Mouse (Mus musculus) forebrain, embryonic 13.5 days (tissue): ENCODE data around the gene 6030468B19Rik. TPM values are rescaled to one million over a fixed set of nuclear protein-coding genes. Genes with fewer than 3 reads are reported as not detected.

Source experiments
- ATAC-seq: fragments of 200-750 bp; cut with Nextera tagmentation; 2 replicates; pipeline ENCODE4 v1.8.0; 2017
- H3K27ac ChIP-seq: fragments of 300-500 bp; sonication (generic); 2 replicates; pipeline ENCODE4 v1.5.1; 2015; ENCODE audit warnings: inconsistent platforms, mild to moderate bottlenecking, moderate library complexity
- H3K27me3 ChIP-seq: fragments of 300-500 bp; sonication (generic); 2 replicates; pipeline ENCODE4 v1.6.1; 2015; ENCODE audit warnings: mild to moderate bottlenecking, inconsistent platforms
- H3K36me3 ChIP-seq: fragments of 300-500 bp; sonication (generic); 2 replicates; pipeline ENCODE4 v1.6.1; 2015; ENCODE audit warnings: mild to moderate bottlenecking, inconsistent platforms; ENCODE audit not compliant: poor library complexity, severe bottlenecking
- H3K4me1 ChIP-seq: fragments of 300-500 bp; sonication (generic); 2 replicates; pipeline ENCODE4 v1.6.1; 2015; ENCODE audit warnings: inconsistent platforms
- H3K4me2 ChIP-seq: fragments of 300-500 bp; sonication (generic); 2 replicates; pipeline ENCODE4 v1.6.1; 2015; ENCODE audit warnings: inconsistent platforms, mild to moderate bottlenecking, moderate library complexity
- H3K4me3 ChIP-seq: fragments of 300-500 bp; sonication (generic); 2 replicates; pipeline ENCODE4 v1.5.1; 2015; ENCODE audit warnings: mild to moderate bottlenecking, inconsistent platforms
- H3K9ac ChIP-seq: fragments of 300-500 bp; sonication (generic); 2 replicates; pipeline ENCODE4 v1.6.1; 2015; ENCODE audit warnings: mild to moderate bottlenecking, inconsistent platforms
- H3K9me3 ChIP-seq: fragments of 300-500 bp; sonication (generic); replicated peaks from 2 replicates; pipeline ENCODE4 v1.6.1; 2016; ENCODE audit warnings: inconsistent platforms
- WGBS: fragments of 180-500 bp; shearing (Covaris S2); methylation state at CpG from one replicate; pipeline ENCODE4 v1.1.7; 2015; 5-methylcytosine and 5-hydroxymethylcytosine counted together
- polyA plus RNA-seq: library from polyadenylated mRNA; unstranded; fragments of >200 nt; fragmentation: Nextera tagmentation; extraction: Ambion mirVana; gene quantifications from 2 replicates; pipeline ENCODE4 v1.2.1, GENCODE M21; 2015

Gene 6030468B19Rik
- polyA plus RNA-seq, 1 experiment from 2014 or later, result not detected

GRCm38 (mm10) chr11:117768725-117769682 lies 28.5 kb upstream of the 6030468B19Rik start:
- H3K27ac ChIP-seq, result peak overlapping the region; percentile 28; the same call in 1 of the 2 replicates

GRCm38 (mm10) chr11:117769683-117770047 lies 27.8 kb upstream of the 6030468B19Rik start:
- 0 out of 2 replicates have a peak, but pooled peaks have one; percentile 14 for ATAC-seq
- 69% methylated on average over 7 of the region's 7 CpGs for WGBS
- H3K27me3 ChIP-seq, result no peaks in the 10 kb centered on the region
- H3K9me3 ChIP-seq, result no peaks in the 10 kb centered on the region
- no peak overlapping the region for H3K9ac ChIP-seq
- H3K4me1 ChIP-seq, result peaks cover 16% of the 10 kb centered on the region
- H3K4me2 ChIP-seq, result no peak overlapping the region
- H3K4me3 ChIP-seq, result no peak overlapping the region
- peak overlapping the region; percentile 28; the same call in 1 of the 2 replicates for H3K27ac ChIP-seq
- peaks cover 23% of the 10 kb centered on the region for H3K36me3 ChIP-seq

More at GRCm38 (mm10) chr11:117768725-117769682, 28.5 kb upstream of the 6030468B19Rik start:
- no peaks in the 10 kb centered on the region for H3K9me3 ChIP-seq
- no peaks in the 10 kb centered on the region for H3K27me3 ChIP-seq
- H3K4me1 ChIP-seq, result peaks cover 16% of the 10 kb centered on the region
- no peak for ATAC-seq
- H3K9ac ChIP-seq, result no peak overlapping the region; the same call in 1 of the 2 replicates
- no peak overlapping the region for H3K4me2 ChIP-seq
- WGBS, result 78% methylated on average over 20 of the region's 20 CpGs
- no peak overlapping the region for H3K4me3 ChIP-seq
- H3K36me3 ChIP-seq, result peaks cover 29% of the 10 kb centered on the region

GRCm38 (mm10) chr11:117770407-117770806 lies 27.1 kb upstream of the 6030468B19Rik start:
- Histone ChIP-seq H3K9ac (no peak overlapping the region), H3K4me2 (no peak overlapping the region), H3K36me3 (peaks cover 15% of the 10 kb centered on the region), H3K4me3 (no peak overlapping the region), H3K27me3 (no peaks in the 10 kb centered on the region), H3K9me3 (no peaks in the 10 kb centered on the region), H3K4me1 (peaks cover 16% of the 10 kb centered on the region), H3K27ac (no peak overlapping the region)
- no peak for ATAC-seq
- 83% methylated on average over 10 of the region's 10 CpGs for WGBS

- H3K9me3 ChIP-seq, result no peaks in the 10 kb centered on the region
- no peaks in the 10 kb centered on the region for H3K27me3 ChIP-seq
- H3K9ac ChIP-seq, result no peak overlapping the region
- peaks cover 16% of the 10 kb centered on the region for H3K4me1 ChIP-seq
- 93% methylated on average over 7 of the region's 7 CpGs for WGBS
- H3K27ac ChIP-seq, result no peak overlapping the region
- H3K4me2 ChIP-seq, result no peak overlapping the region
- no peak for ATAC-seq
- H3K4me3 ChIP-seq, result no peak overlapping the region
- no peaks in the 10 kb centered on the region for H3K36me3 ChIP-seq
Observed at GRCm38 (mm10) chr11:117772352-117772751, 25.1 kb upstream of the 6030468B19Rik start.

GRCm38 (mm10) chr11:117774925-117775324 lies 22.5 kb upstream of the 6030468B19Rik start:
- H3K4me1 ChIP-seq, result peaks cover 12% of the 10 kb centered on the region
- H3K4me2 ChIP-seq, result no peak overlapping the region
- H3K36me3 ChIP-seq, result no peaks in the 10 kb centered on the region
- no peak overlapping the region for H3K9ac ChIP-seq
- no peak for ATAC-seq
- no peak overlapping the region for H3K4me3 ChIP-seq
- WGBS, result 90% methylated on average over 10 of the region's 10 CpGs
- no peaks in the 10 kb centered on the region for H3K9me3 ChIP-seq
- H3K27me3 ChIP-seq, result peaks cover 15% of the 10 kb centered on the region
- H3K27ac ChIP-seq, result no peak overlapping the region

- Histone ChIP-seq H3K9me3 (no peaks in the 10 kb centered on the region), H3K4me3 (no peak overlapping the region), H3K4me1 (peaks cover 13% of the 10 kb centered on the region), H3K36me3 (no peaks in the 10 kb centered on the region), H3K27me3 (peaks cover 21% of the 10 kb centered on the region), H3K27ac (no peak overlapping the region), H3K4me2 (no peak overlapping the region), H3K9ac (no peak overlapping the region)
- 86% methylated on average over 11 of the region's 13 CpGs for whole genome bisulfite sequencing
- ATAC-seq, result no peak
Observed at GRCm38 (mm10) chr11:117775540-117775939, 21.9 kb upstream of the 6030468B19Rik start.

- no peaks in the 10 kb centered on the region for H3K9me3 ChIP-seq
- 90% methylated on average over 14 of the region's 14 CpGs for WGBS
Observed at GRCm38 (mm10) chr11:117776085-117776792, 21.2 kb upstream of the 6030468B19Rik start.

GRCm38 (mm10) chr11:117777111-117777510 lies 20.3 kb upstream of the 6030468B19Rik start:
- H3K4me2 ChIP-seq, result no peak overlapping the region

More at GRCm38 (mm10) chr11:117776085-117776792, 21.2 kb upstream of the 6030468B19Rik start:
- Histone ChIP-seq H3K9ac (no peak overlapping the region), H3K4me3 (no peak overlapping the region), H3K27me3 (peaks cover 28% of the 10 kb centered on the region), H3K4me2 (no peak overlapping the region), H3K27ac (no peak overlapping the region), H3K4me1 (peaks cover 19% of the 10 kb centered on the region), H3K36me3 (no peaks in the 10 kb centered on the region)
- no peak for ATAC-seq

GRCm38 (mm10) chr11:117778031-117778430 lies 19.4 kb upstream of the 6030468B19Rik start:
- peaks cover 46% of the 10 kb centered on the region for H3K27me3 ChIP-seq
- no peak overlapping the region for H3K4me3 ChIP-seq
- H3K36me3 ChIP-seq, result no peaks in the 10 kb centered on the region
- no peak overlapping the region for H3K9ac ChIP-seq
- no peaks in the 10 kb centered on the region for H3K9me3 ChIP-seq
- H3K27ac ChIP-seq, result no peak overlapping the region
- WGBS, result 93% methylated on average over 11 of the region's 11 CpGs
- no peak for ATAC-seq
- H3K4me1 ChIP-seq, result peaks cover 21% of the 10 kb centered on the region
- H3K4me2 ChIP-seq, result no peak overlapping the region

More at GRCm38 (mm10) chr11:117777111-117777510, 20.3 kb upstream of the 6030468B19Rik start:
- Histone ChIP-seq H3K36me3 (no peaks in the 10 kb centered on the region), H3K4me3 (no peak overlapping the region), H3K4me1 (peaks cover 19% of the 10 kb centered on the region), H3K9ac (no peak overlapping the region), H3K27me3 (peaks cover 37% of the 10 kb centered on the region), H3K27ac (no peak overlapping the region), H3K9me3 (no peaks in the 10 kb centered on the region)
- WGBS, result 88% methylated on average over 5 of the region's 5 CpGs
- no peak for ATAC-seq

- H3K36me3 ChIP-seq, result no peaks in the 10 kb centered on the region
- H3K27ac ChIP-seq, result no peak overlapping the region
- no peak overlapping the region for H3K9ac ChIP-seq
- WGBS, result 78% methylated on average over 12 of the region's 12 CpGs
- peaks cover 53% of the 10 kb centered on the region for H3K27me3 ChIP-seq
- no peak for ATAC-seq
- H3K4me2 ChIP-seq, result peak overlapping the region; percentile 55; the same call in 1 of the 2 replicates
- peaks cover 27% of the 10 kb centered on the region for H3K4me1 ChIP-seq
- no peak overlapping the region for H3K4me3 ChIP-seq
- H3K9me3 ChIP-seq, result no peaks in the 10 kb centered on the region
Observed at GRCm38 (mm10) chr11:117778851-117779433, 18.5 kb upstream of the 6030468B19Rik start.

- ATAC-seq, result peak; percentile 33; the same call in 1 of the 2 replicates
- peak overlapping the region; percentile 55 for H3K4me2 ChIP-seq
- peak overlapping the region; percentile 24 for H3K4me3 ChIP-seq
- peaks cover 27% of the 10 kb centered on the region for H3K4me1 ChIP-seq
- 5% methylated on average over 38 of the region's 38 CpGs for WGBS
- H3K27ac ChIP-seq, result no peak overlapping the region; the same call in 1 of the 2 replicates
- peak overlapping the region; percentile 6 for H3K9ac ChIP-seq
- no peaks in the 10 kb centered on the region for H3K9me3 ChIP-seq
- no peaks in the 10 kb centered on the region for H3K36me3 ChIP-seq
- H3K27me3 ChIP-seq, result peaks cover 60% of the 10 kb centered on the region
Observed at GRCm38 (mm10) chr11:117779434-117780198, 17.8 kb upstream of the 6030468B19Rik start.
